Mouse (Mus musculus): Measurements from ENCODE around the gene Cpne6. TPM values are rescaled to one million over a fixed set of nuclear protein-coding genes. Genes with fewer than 3 reads are reported as not detected.

Cpne6 gene
- total RNA-seq, 2 experiments from 2014 or later: 180 to 216 TPM

DNA sequence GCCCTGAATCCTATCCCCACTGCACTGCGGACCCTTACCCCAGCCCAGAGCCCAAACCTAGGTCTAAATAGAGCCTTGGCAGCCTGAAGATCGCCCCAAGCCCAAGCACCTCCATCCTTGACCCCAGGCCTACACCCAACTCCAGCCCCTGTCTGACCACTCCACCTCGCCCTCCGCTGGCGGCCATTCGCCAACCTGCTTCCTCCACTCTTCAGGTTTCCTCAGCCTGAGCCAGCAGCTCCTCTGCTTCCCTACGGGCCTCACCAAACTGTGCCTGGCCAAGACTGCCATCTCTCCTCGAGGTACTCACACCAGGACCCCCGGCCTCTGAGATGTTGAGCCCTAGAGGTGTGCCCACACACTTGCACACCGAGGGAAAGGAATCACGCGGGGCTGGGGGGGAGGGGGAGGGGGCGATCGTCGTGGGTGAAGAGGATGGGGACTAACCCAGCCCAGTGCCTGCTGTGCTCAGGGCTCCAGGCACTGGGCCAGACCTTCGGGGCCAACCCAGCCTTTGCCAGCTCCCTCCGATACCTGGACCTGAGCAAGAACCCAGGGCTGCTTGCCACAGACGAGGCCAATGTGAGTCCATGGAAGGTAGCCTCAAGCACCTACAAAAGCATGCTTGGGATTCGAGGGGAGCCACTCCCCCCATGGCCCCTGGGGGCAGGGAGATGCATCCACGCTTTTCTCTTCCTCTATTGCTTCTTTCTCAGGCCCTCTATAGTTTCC is 14.6 kb upstream of the Cpne6 start:
- intact Hi-C loops (cut with DNase I): loop anchor here (2.0 kb wide), 1 partner anchor 61 kb away; no protein-coding TSS in a partner anchor

DNA sequence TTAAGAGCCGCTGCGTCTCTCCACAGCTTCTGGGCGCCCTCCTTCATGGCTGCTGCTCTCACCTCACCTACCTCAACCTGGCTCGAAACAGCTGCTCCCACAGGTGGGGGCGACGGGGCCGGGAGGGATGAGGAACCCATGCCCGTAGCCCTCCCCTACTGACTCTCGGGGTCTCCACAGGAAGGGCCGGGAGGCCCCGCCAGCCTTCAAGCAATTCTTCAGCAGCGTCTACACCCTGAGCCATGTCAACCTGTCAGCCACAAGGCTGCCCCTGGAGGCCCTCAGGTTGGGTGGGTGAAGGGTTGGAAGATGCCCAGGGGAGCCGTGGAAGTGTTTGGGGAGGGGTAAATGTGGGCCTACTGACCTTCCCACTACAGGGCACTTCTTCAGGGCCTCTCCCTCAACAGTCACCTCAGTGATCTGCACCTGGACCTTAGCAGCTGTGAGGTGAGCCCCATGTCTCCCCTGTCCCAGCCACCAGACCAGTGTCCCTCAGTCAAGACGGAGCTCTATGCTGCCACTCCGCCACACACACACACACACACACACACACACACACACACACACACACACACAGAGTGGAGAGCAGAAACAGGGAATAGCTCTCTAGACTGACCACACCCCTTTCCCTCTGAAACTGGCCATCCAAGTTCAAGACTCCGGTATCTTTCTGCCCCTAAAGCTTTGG is 13.3 kb upstream of the Cpne6 start:
- no peak for DNase-seq (ENCODE audit: low spot score in 2 of 2)
- intact Hi-C loops (cut with DNase I): loop anchor here (1.0 to 2.0 kb wide), 2 partner anchors 31 to 60 kb away; no protein-coding TSS in a partner anchor

More for the DNA sequence above, 14.6 kb upstream of the Cpne6 start:
- no peak for DNase-seq (ENCODE audit: low spot score in 2 of 2)

DNA sequence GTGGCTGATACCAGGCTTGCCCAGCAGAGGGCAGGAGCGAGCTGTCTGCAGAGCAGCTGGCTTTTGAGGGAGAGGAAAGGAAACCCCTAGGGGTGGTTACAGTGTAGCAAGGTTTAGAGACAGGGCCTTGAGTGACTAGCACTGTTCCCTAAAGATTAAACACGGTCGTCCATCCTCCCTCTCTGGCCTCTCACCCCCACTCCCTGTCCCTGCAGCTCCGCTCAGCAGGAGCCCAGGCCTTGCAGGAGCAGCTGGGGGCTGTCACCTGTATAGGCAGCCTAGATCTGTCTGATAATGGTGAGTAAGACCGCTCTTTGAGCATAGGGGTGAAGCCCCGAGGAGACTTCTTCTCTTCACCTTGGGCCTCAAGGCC is 12.8 kb upstream of the Cpne6 start:
- intact Hi-C loops (cut with DNase I): loop anchor here (1.0 to 2.0 kb wide), 2 partner anchors 31 to 59 kb away; no protein-coding TSS in a partner anchor
- peak; percentile 74 to 79 for DNase-seq (ENCODE audit: low spot score in 2 of 2)

DNA sequence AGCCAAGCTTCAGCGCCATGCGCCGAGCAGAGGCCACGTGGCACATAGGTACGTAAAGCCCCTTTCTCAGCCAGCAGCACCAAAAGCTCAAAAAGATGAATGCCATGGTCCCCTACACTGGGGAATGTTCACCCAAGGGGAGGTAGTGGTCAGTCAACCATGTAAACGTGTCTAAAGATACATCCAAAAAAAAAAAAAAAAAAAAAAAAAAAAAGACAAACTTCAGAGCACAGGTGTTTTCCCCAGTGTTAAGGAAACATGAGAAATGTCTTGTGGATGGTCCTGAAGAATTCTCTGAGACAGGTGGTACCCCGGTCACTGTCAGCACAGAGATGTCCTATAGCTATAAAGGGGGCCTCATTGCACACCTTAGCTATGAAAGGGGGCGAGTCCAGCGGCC is 4.6 kb upstream of the Cpne6 start:
- intact Hi-C loops (cut with DNase I): no loop called here
- DNase-seq (ENCODE audit: low spot score in 2 of 2): no peak

DNA sequence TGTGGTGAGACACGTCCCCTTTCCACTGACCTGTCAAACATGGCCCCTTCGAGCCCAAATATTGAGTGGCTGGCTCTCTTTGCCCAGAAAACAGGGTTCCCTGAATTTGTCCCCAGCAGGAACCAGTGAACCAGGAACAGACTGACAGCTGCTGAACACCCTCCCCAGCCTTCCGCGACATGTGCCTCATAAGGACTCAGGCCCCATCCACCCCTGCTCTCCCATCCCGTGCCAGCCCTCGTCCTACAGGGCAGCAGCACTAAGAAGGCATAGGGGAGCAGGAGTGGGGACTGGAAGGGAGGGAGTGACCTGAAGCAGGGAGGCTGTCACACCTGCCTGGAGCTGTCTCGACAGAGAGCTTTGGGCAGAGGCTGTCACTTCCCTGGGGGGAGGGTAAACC is 2.4 kb upstream of the Cpne6 start:
- intact Hi-C loops (cut with DNase I): no loop called here
- no peak for DNase-seq (ENCODE audit: low spot score in 2 of 2)

DNA sequence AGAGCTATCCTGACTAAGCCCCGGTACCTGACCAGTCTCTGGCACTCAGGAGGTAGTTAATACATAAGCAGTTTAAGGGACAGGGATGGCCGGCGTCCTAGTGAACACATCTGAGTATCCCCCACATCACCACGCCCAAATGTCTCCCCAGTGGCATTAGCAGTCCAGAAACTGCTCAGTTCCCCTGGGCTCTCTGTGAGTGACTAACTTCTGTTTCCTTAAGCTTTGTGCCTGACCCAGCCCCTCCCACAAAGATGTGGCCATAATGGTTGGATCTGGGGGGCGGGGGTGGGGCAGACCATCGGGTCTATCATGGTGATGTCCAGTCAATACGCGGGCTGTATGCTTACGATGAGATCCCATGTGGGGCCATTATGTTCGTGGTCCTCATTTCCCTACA is 705 bp upstream of the Cpne6 start:
- intact Hi-C loops (cut with DNase I): no loop called here

DNA sequence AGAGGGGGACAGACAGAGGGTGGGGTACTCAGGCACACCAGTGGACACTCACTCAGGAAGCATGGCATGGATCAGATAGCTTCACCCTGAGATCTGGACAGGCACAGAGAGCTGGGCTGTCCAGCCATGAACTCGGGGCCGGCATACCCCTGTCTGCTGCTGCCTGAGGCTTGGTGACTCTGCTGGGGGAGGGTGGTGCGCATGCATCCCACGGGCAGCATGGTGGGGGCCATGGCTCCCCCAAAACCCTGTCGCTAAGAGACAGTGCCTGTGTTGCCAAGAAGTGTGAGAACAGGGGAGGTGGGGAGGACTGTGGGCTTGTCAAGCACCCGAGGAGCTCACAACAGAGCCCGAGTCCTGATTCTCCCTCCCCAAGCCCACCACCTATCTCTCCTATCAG is 792 bp downstream of the Cpne6 start:
- peak; percentile 71 to 83 for DNase-seq (ENCODE audit: low spot score in 2 of 2)
- intact Hi-C loops (cut with DNase I): no loop called here

More for the DNA sequence above, 705 bp upstream of the Cpne6 start:
- DNase-seq (ENCODE audit: low spot score in 2 of 2): no peak

DNA sequence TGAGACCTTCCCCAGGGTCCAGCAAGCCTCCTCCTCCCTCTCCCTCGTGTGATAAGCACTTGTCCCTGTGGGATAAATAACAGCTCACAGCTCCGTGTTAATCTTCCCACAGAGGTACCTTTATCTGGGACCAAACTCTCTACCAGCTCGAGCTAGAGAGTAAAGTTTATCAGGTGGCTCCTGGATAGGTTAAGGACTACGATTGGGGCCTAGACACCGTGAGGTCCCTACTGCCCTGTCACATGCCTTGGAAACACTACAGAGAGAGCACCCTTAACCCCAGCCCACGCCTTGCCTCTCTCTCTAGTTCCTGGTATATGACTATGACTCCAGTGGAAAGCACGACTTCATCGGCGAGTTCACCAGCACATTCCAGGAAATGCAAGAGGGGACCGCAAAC is 3.7 kb downstream of the Cpne6 start:
- DNase-seq (ENCODE audit: low spot score in 2 of 2): no peak
- intact Hi-C loops (cut with DNase I): no loop called here

DNA sequence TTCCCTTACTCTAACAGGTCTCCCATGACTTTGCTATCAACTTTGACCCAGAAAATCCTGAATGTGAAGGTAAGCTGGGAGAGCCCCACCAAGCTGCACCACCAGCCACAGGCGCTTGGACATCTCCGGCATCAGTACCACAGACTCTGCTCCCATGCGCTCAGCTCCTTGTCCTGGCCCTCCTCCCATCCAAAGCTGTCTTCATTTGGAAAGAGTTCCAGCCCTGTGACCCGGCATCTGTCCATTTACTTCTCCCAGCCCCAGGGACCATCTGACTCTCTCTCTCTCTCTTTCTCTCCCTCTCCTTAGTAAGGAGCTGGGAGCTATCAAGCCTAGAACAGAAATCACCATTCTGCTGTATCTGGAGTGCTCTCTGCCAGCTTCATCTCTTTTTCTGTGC is 5.6 kb downstream of the Cpne6 start:
- intact Hi-C loops (cut with DNase I): loop anchor here (5.0 kb wide), 1 partner anchor 399 kb away; the partner anchor contains the start of gene Jph4
- DNase-seq (ENCODE audit: low spot score in 2 of 2): no peak

DNA sequence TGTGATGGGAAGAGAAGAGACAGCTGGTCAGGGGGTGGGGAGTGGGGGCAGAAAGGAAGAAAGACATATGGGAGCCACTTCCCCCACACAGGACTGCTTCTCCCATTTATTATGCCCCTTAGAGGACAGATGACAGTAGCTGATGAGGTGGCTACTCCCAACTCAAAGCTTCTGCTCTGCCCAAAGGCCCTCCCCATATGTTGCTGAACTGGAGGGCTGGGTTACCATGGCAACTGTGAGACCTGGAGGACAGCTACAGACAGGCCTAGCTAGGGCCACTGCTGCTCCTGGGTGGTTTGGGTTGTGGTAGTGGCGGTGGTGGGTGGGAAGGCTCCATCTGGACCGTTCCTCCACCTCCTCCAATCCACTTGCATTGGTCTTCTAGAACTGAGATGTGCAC is 8.7 kb downstream of the Cpne6 start:
- intact Hi-C loops (cut with DNase I): loop anchor here (1.0 to 5.0 kb wide), 2 partner anchors 9 to 402 kb away; partner anchors contain the start of genes Cpne6 and Jph4
- peak; percentile 65 to 92 for DNase-seq (ENCODE audit: low spot score in 2 of 2)

DNA sequence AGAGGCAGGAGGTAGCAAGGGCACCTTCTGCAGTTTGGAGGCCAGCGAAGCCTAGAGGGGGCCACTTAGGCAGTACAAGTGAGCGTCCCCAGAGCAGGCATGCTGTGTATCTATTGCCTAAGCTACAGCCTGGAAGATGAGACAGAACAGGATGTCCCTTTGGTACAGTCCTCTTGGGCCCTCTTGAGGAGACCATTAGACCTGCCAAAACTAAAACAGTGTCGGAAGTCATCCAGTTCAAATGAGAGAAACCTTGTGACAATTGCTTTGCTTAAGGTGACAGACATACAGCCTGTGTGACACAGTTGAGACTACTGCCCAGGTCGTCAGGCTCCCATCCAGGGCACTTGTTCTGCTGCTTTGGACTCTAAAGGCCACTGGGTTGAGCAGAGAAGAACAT is 9.4 kb downstream of the Cpne6 start:
- intact Hi-C loops (cut with DNase I): loop anchor here (5.0 kb wide), 1 partner anchor 402 kb away; the partner anchor contains the start of gene Jph4
- peak in 1 of 2 experiments; percentile 30 for DNase-seq (ENCODE audit: low spot score in 2 of 2)

DNA sequence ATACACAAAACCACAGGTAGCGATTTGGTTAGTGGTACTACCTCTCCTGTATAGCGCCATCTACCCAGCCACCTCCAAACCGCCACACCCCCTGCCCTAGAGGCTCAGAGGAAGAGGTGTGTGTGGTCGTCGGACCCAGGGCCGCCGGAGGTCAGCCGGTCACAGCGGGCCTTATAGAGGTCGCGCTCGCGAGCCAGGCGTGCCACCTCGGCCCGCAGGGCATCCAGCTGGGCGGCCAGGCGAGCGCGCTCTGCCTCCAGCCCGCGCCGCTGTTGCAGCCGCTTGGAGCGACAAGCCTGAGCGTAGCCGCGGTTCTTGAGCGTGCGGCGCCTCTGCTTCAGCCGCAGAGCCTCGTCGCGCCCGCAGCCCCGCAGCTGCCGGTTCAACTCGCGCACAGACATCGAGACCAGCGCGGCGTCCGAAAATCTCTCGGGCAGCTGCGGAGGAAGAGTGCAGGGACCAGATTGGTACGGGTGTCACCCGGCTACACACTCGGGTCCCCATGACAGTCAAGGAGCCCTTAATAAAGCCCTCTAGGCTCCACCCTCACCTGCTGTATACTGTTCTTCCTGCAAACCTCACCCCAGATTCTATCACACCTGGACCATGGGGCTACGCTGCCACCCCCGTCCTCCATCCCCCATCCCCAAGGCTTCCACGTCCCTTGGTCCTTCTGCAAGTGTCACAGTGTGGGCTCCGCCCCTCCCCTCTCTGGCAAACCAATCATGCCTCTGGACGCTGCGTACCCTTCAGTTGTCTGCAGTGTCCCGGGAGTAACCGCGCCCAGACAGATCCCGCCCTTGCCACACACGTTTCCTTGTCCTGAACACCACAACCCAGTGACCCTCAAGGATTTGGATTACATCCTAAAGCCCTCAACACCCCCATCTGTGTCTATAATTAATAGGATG is 10.5 kb downstream of the Cpne6 start:
- intact Hi-C loops (cut with DNase I): no loop called here
- peak; percentile 39 to 61 for DNase-seq (ENCODE audit: low spot score in 2 of 2)

DNA sequence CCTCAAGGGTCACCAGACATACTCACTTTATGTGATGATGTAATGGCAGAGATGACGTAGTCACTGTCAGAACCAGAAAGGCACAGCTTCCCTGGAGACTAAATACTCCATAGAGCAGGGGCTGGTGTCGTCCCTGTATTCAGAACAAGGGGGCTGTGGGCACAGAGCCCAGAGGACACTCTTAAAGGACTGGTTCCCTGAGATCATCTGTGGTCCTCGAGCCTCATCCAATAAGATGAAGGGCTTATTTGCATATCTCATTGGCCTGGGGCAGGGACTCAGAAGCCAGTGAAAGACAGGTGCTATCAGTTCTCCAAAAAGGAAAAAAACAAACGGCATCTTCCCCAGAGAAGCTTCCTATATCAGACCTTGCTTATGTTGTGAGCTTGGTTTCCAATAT is 13.8 kb downstream of the Cpne6 start:
- intact Hi-C loops (cut with DNase I): no loop called here
- no peak for DNase-seq (ENCODE audit: low spot score in 2 of 2)

DNA sequence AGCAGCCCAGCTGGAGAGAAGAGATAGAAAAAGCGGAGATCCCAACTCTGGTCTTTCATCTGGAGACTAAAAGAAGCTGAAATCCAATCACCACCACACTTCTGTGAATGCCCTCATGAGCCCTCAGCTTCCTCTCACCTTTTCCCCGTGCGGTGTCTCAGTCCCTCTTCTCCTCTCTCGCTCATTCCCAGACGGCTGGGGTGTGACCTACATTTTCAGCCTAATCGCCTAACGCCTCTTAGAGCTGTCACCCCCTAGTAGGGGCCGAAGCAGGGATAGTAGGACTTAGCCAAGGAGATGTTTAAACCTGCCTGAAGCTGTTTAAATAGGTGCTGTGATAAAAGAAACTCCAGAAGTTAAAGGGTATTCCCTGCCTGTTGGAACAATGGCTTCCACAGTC is 14.5 kb downstream of the Cpne6 start, which contains the start of gene Nrl:
TSS of gene Nrl (minus strand) at position 197 of the 400 bp plus-strand sequence.
- DNase-seq (ENCODE audit: low spot score in 2 of 2): no peak
- intact Hi-C loops (cut with DNase I): no loop called here

DNA sequence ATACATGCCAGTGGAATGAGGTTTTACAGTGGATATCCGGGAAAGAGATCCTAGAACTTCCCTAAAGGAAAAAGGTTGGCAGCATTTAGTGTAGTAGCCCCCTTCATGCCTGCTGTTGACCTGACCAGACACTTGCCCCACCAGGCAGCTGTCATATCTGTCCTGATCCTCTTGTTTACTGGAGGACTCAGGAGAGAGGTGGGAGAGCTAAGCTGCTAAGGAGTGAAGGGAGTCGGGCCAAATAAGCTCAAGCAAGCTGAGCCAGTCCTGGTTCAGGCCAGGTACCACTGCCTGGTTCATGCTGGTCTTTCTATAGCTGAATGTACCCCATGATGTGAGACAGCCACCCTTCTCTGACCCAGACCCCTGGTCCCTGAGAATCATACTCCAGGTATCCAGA is 16.4 kb downstream of the Cpne6 start:
- DNase-seq (ENCODE audit: low spot score in 2 of 2): no peak
- intact Hi-C loops (cut with DNase I): no loop called here

DNA sequence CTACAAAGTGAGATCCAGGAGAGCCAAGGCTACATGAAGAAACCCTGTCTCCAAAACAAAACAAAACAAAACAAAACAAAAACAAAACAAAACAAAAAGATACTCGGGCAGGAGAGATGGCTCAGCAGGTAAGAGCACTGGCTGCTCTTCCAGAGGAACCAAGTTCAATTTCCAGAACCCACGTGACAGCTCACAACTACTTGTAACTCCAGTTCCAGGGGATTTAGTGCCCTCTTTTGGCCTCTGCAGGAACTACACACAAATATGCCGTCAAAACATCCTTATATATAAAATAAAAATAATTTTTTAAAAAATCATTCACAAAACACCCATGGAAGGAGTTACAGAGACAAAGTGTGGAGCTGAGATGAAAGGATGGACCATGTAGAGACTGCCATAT is 17.7 kb downstream of the Cpne6 start:
- DNase-seq (ENCODE audit: low spot score in 2 of 2): peak in 1 of 2 experiments; percentile 38
- intact Hi-C loops (cut with DNase I): loop anchor here (1.0 kb wide), 1 partner anchor 31 kb away; no protein-coding TSS in a partner anchor

DNA sequence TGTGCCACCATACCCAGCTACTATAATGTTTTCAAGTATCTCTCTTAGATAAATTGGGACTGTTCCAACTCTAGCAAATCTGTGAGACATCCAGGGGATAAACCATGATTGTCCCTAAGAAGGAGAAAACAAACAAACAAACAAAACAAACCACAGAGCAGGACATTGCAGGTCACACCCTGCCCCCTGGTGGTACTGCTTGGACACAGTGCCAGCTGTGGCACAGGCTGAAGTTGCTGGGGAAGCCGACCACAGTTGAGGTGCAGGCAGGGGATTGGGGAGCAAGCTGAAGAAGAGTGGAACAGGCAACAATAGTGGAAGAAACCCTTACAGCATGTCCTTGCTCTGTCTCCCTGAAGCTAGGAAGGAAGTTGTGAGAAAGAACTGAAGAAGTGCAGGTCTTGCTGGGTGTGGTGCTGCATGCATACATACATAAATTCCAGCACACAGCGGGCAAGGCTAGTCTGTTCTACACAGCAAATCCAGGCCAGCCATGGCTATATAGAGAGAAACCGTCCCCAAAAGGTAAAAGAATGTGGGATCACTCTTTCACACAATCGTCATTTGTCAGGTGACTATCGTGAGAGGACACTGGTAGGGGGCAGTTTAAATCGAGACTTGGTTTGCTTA is 26.0 kb downstream of the Cpne6 start:
- no peak for DNase-seq (ENCODE audit: low spot score in 2 of 2)
- intact Hi-C loops (cut with DNase I): loop anchor here (10.0 kb wide), 1 partner anchor 391 kb away; no protein-coding TSS in a partner anchor

DNA sequence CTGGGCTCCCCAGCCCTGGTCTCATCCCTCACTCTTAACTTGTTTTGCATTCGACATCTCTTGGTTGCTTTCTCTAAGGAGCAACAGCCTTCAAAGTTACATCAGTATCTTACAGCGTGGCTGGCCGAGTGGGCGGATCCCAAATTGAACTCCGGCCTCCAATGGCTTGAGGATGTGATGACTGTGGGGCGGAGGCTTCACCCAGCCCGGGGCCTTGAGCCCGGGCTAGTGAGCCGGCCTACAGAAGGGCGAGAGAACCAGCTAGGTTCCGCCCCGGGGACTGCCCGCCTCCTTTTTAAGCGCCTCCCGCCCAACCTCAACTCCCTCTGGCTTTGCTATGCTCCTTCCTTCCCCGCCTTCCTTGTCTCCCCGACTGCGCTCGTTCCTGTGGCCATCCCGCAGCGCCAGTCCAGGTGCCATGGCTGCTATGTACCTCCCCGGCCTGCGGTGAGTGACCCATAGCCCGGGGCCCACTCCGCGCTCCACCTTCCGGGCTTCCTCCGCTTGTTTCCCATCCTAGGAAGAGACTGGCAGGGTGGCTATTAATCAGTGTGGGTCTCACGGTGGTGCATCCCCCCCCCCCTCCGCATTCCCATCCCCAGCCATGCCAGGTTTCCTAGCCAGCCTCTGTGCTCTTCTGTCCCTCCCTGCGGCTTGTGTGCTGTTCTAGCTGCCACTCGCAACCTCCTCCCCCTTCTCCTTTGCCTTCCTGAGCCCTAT is 30.0 kb downstream of the Cpne6 start, which contains the start of gene Pck2:
TSS of gene Pck2 (plus strand) at position 200 of the 720 bp plus-strand sequence.
- peak; percentile 76 to 79 for DNase-seq (ENCODE audit: low spot score in 2 of 2)
- intact Hi-C loops (cut with DNase I): no loop called here

Data from left cerebral cortex, postnatal 25 days (tissue).